1 mouse cellular context compared by ENCODE assay signal in genomic region chr19:6921647-6922567, GRCm38 (mm10).
TF ChIP-seq lines count a peak whose summit lies in the region.

Esrra (minus strand) TSS chr19:6921813.

TF ChIP-seq in CH12.LX, 34 proteins besides CTCF, POLR2A, EP300 and RAD21 (continued from another document):
- TF ChIP-seq MXI1 (IDR thresholded peaks at IDR 0.05; ENCODE audit: low read depth, low read length) (peak; percentile 70), MAX (IDR thresholded peaks at IDR 0.05; ENCODE audit: low read length) (peak; percentile 90), USF2 (conservative IDR thresholded peaks at IDR 0.05; ENCODE audit: low read depth, low read length) (no peak), ZNF384 (IDR thresholded peaks at IDR 0.05; ENCODE audit: low read depth, low read length) (no peak), SMC3 (IDR thresholded peaks at IDR 0.05; ENCODE audit: low read depth, low read length) (no peak), NRF1 (IDR thresholded peaks at IDR 0.05; ENCODE audit: low read depth, low read length) (peak; percentile 99), RCOR1 (conservative IDR thresholded peaks at IDR 0.05; ENCODE audit: low read depth, low read length) (no peak), ZC3H11A (IDR thresholded peaks at IDR 0.05; ENCODE audit: low read depth, low read length) (no peak), ZKSCAN1 (IDR thresholded peaks at IDR 0.05; ENCODE audit: borderline replicate concordance, low read depth, low read length) (no peak), TBP (conservative IDR thresholded peaks at IDR 0.05; ENCODE audit: low read depth, low read length) (peak; percentile 92), UBTF (IDR thresholded peaks at IDR 0.05; ENCODE audit: low read depth, low read length) (no peak), MAFK (IDR thresholded peaks at IDR 0.05; ENCODE audit: insufficient replicate concordance, low read length) (no peak)
